Mouse (Mus musculus): ENCODE measurements around the gene Med13l.

DNA sequence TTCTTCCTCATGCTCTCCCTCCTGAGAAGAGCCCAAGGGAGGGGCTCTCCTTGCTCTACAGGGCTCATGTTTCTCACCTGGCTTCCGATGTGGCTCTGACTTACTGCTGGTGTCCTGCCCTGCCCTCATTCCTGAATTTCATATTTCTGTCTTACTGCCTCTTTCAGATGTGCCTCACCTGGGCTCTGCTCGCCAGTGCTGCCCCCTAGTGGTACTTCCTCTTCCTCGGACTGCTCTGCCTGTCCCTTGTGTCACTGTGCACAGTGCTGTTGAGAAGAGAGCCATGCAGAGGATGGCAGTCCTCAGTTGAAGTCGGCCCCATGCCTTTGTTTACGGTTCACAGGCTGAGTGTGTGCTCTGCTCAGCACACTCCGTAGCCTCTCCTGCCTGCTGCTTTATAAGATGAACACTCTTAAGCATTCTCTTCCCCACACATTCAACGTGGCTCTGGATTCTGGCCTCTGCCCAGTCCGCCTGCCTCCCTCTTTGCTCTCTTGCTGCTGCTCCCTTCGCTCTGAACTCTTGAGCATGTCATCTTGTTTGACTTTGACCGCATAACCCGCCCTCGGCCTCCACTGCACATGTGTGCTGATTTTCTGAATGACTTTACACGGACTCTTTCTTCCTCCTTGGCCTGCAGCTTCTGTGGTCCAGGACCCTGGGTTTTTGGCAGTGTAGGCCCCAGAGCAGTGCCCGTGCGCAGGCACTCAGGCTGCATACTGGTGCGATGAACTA, 147.9 kb downstream of the Med13l start:
- TF ChIP-seq MYC (IDR thresholded peaks at IDR 0.05; ENCODE audit: low read depth, low read length) (no peak), EP300 (IDR thresholded peaks at IDR 0.05; ENCODE audit: low read length) (no peak), CTCF (conservative IDR thresholded peaks at IDR 0.05 in 1 of 2, IDR thresholded peaks at IDR 0.05 in 1 of 2; ENCODE audit: low read depth in 2 of 2, low read length in 2 of 2) (peak; percentile 69 to 82), IRF4 (IDR thresholded peaks at IDR 0.05; ENCODE audit: low read depth, low read length) (no peak), BHLHE40 (IDR thresholded peaks at IDR 0.05; ENCODE audit: low read depth, low read length) (no peak), MAFK (IDR thresholded peaks at IDR 0.05; ENCODE audit: insufficient replicate concordance, low read length) (no peak), KAT2A (IDR thresholded peaks at IDR 0.05; ENCODE audit: insufficient replicate concordance, low read length) (no peak), MXI1 (IDR thresholded peaks at IDR 0.05; ENCODE audit: low read depth, low read length) (no peak), POLR2A (IDR thresholded peaks at IDR 0.05; ENCODE audit: low read depth, low read length) (no peak), HCFC1 (IDR thresholded peaks at IDR 0.05; ENCODE audit: low read depth, low read length) (no peak), GABPA (IDR thresholded peaks at IDR 0.05; ENCODE audit: insufficient replicate concordance, low read depth, low read length) (no peak)
